Mouse (Mus musculus): Measurements from ENCODE around the gene Tecta.
A peak's percentile ranks its signal among the peaks of the same experiment; 100 is the strongest.

The Tecta gene

GRCm38 (mm10) chr9:42323238-42323637, 76.5 kb downstream of the Tecta start:
- no peak for DNase-seq (ENCODE audit: extremely low read depth, insufficient read length, low spot score)

GRCm38 (mm10) chr9:42321442-42321841, 78.3 kb downstream of the Tecta start:
- no peak for DNase-seq (ENCODE audit: extremely low read depth, insufficient read length, low spot score)

GRCm38 (mm10) chr9:42320616-42321015, 79.1 kb downstream of the Tecta start:
- no peak for DNase-seq (ENCODE audit: extremely low read depth, insufficient read length, low spot score)

GRCm38 (mm10) chr9:42318455-42318987, 81.2 kb downstream of the Tecta start:
- DNase-seq (ENCODE audit: extremely low read depth, insufficient read length, low spot score) = no peak

GRCm38 (mm10) chr9:42317337-42317736, 82.4 kb downstream of the Tecta start:
- DNase-seq (ENCODE audit: extremely low read depth, insufficient read length, low spot score) = no peak

- peak; percentile 71 for DNase-seq (ENCODE audit: extremely low read depth, insufficient read length, low spot score)
Observed at GRCm38 (mm10) chr9:42315816-42316215, 83.9 kb downstream of the Tecta start.

- peak; percentile 30 for DNase-seq (ENCODE audit: extremely low read depth, insufficient read length, low spot score)
Observed at GRCm38 (mm10) chr9:42314959-42315358, 84.8 kb downstream of the Tecta start.

- DNase-seq (ENCODE audit: extremely low read depth, insufficient read length, low spot score) = no peak
Observed at GRCm38 (mm10) chr9:42314388-42314787, 85.3 kb downstream of the Tecta start.

- DNase-seq (ENCODE audit: extremely low read depth, insufficient read length, low spot score) = no peak
Observed at GRCm38 (mm10) chr9:42313872-42314271, 85.9 kb downstream of the Tecta start.

- no peak for DNase-seq (ENCODE audit: extremely low read depth, insufficient read length, low spot score)
Observed at GRCm38 (mm10) chr9:42311311-42311710, 88.4 kb downstream of the Tecta start.

GRCm38 (mm10) chr9:42303894-42304293, 95.8 kb downstream of the Tecta start:
- DNase-seq (ENCODE audit: extremely low read depth, insufficient read length, low spot score) = no peak

- DNase-seq (ENCODE audit: extremely low read depth, insufficient read length, low spot score) = no peak
Observed at GRCm38 (mm10) chr9:42301082-42301633, 98.6 kb downstream of the Tecta start.

- DNase-seq (ENCODE audit: extremely low read depth, insufficient read length, low spot score) = no peak
Observed at GRCm38 (mm10) chr9:42296297-42296922, 103.3 kb downstream of the Tecta start.

- no peak for DNase-seq (ENCODE audit: extremely low read depth, insufficient read length, low spot score)
Observed at GRCm38 (mm10) chr9:42294131-42294530, 105.6 kb downstream of the Tecta start.

- DNase-seq (ENCODE audit: extremely low read depth, insufficient read length, low spot score) = no peak
Observed at GRCm38 (mm10) chr9:42293596-42293995, 106.1 kb downstream of the Tecta start.

- no peak for DNase-seq (ENCODE audit: extremely low read depth, insufficient read length, low spot score)
Observed at GRCm38 (mm10) chr9:42293051-42293450, 106.7 kb downstream of the Tecta start.

GRCm38 (mm10) chr9:42279676-42280075, 120.1 kb downstream of the Tecta start:
- DNase-seq (ENCODE audit: extremely low read depth, insufficient read length, low spot score) = no peak

Data from 3134 (cell line).